Mouse (Mus musculus) thymus, adult 2 months (tissue): ENCODE results near the gene Sc5d.

Source experiments
- CTCF ChIP-seq: fragments of 200-500 bp; IDR thresholded peaks from 2 replicates; pipeline ENCODE4 v1.5.1; 2012; ENCODE audit warnings: mild to moderate bottlenecking, control low read depth, low read length, moderate library complexity, borderline replicate concordance; ENCODE audit not compliant: control insufficient read depth, poor library complexity, insufficient read depth; ENCODE audit errors: extremely low read depth
- POLR2A ChIP-seq: fragments of 200-500 bp; IDR thresholded peaks from 2 replicates; pipeline ENCODE4 v1.6.1; 2012; ENCODE audit warnings: mild to moderate bottlenecking, low read length, control low read depth, moderate library complexity; ENCODE audit not compliant: control insufficient read depth, poor library complexity, insufficient read depth; ENCODE audit errors: extremely low read depth

- no peak for TF ChIP-seq CTCF
- no peak for TF ChIP-seq POLR2A
These were observed 46.4 kb downstream of the Sc5d start for GRCm38 (mm10) chr9:42217685-42218084.
